Mouse (Mus musculus) liver, adult 2 months (tissue): ENCODE data around the gene Prpf3.
"Not testable (repeated sequence)": the region's sequence is repeated elsewhere in the genome, so short reads cannot be mapped to it uniquely, and the experiment has no call there.

ENCODE experiments used
- CTCF ChIP-seq: fragments of 200-500 bp; IDR thresholded peaks from 2 replicates; pipeline ENCODE4 v1.5.1; 2011; ENCODE audit warnings: low read depth, low read length, control low read depth
- POLR2A ChIP-seq: fragments of 200-500 bp; IDR thresholded peaks from 2 replicates; pipeline ENCODE4 v1.6.1; 2011; ENCODE audit warnings: low read length, control low read depth; ENCODE audit not compliant: insufficient read depth; ENCODE audit errors: extremely low read depth

- not testable (repeated sequence) for TF ChIP-seq POLR2A, CTCF
Measured at GRCm38 (mm10) chr3:95857050-95857449, 1.4 kb upstream of the Prpf3 start.
